8 mouse cellular contexts compared by ENCODE assay signal in the genomic region with DNA sequence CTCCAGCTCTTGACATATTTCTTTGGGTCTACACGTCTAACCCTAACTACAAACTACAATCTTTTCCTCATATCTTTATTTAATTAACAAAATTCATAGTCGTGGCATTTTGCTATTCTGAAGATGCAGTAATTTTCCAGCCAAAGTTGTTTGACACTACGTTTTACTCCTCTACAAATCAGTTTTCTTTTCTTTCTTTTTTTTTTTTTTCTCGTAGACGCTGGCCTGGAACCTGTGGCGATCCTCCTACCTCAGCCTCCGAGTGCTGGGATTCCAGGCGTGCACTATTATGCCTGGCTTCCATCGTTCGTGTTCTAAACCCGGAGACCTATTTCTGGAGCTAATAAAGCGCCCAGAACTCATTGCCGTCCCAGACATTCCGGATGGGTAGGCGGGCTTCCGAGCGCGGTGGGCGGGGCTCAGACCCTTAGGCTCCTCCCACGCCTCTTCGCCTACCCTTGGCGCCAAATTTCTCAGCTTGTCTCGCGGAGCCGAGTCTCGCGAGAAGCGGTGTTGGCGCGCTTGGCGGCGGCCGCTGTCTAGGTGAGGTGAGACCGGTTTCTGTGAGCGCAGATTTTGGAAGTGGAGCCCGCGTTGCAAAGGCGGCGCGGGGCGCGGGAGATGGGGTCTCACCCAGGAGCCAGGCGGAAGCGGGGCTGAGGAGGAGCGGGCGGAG. TPM values are rescaled to one million over a fixed set of nuclear protein-coding genes. Genes with fewer than 3 reads are reported as not detected.
DNase-seq lines count a peak whose midpoint lies in the region; ATAC-seq lines count a peak whose summit lies in the region.

TSS of gene Tipin (plus strand) at position 477 of the 676 bp plus-strand sequence.

- H3K27ac ChIP-seq in lung, embryonic 16.5 days (ENCODE audit: low read length), result peak within 1 kb of the TSS; percentile 91

- 1% methylated on average over 46 of the region's 46 CpGs for WGBS in lung, embryonic 16.5 days

- DNase-seq in MEL-GATA-1-ER (ENCODE audit: extremely low read depth, low read depth), result peak; percentile 76
- DNase-seq in cerebellum, adult 8-10 months, result peak; percentile 93
- peak; percentile 96 for DNase-seq in forelimb bud, embryonic 11.5 days (ENCODE audit: low read depth, low spot score)
- DNase-seq in layer of hippocampus, adult 9-10 months (ENCODE audit: low spot score), result peak; percentile 83
- peak; percentile 93 for DNase-seq in ovary, postnatal 10 days (ENCODE audit: low spot score)
- peak; percentile 93 to 97 for DNase-seq in thymus, postnatal 10 days (ENCODE audit: low spot score in 2 of 2)

- H3K36me3 ChIP-seq in lung, embryonic 16.5 days (ENCODE audit: control insufficient read depth, insufficient read depth, low read length), result no peaks in the 10 kb centered on the region

- H3K27me3 ChIP-seq in lung, embryonic 16.5 days (ENCODE audit: control insufficient read depth, insufficient read depth, low read depth, low read length), result no peaks in the 10 kb centered on the region

- peak; percentile 98 for ATAC-seq in hematopoietic stem cell, adult 5-6 weeks (replicated peaks in 1 of 2; ENCODE audit: insufficient read depth in 1 of 2, low FRiP score in 2 of 2, low TSS enrichment in 1 of 2, low read depth in 1 of 2, poor library complexity in 2 of 2, severe bottlenecking in 2 of 2)
- ATAC-seq in lung, embryonic 16.5 days (ENCODE audit: low read depth), result peak; percentile 98

- H3K4me3 ChIP-seq in lung, embryonic 16.5 days (ENCODE audit: low read length), result peak within 1 kb of the TSS; percentile 90

- H3K9me3 ChIP-seq in lung, embryonic 16.5 days (ENCODE audit: control insufficient read depth, low read length), result no peaks in the 10 kb centered on the region

- H3K9ac ChIP-seq in lung, embryonic 16.5 days (ENCODE audit: low read length), result peak within 1 kb of the TSS; percentile 92

- H3K4me1 ChIP-seq in lung, embryonic 16.5 days (replicated peaks; ENCODE audit: control insufficient read depth, insufficient read depth, low read length), result peaks cover 7% of the 10 kb centered on the region

- H3K4me2 ChIP-seq in lung, embryonic 16.5 days (ENCODE audit: low read depth, low read length), result peak within 1 kb of the TSS; percentile 60

RNA-seq across cellular contexts. Expression of gene Tipin, which starts in this region (rescaled TPM):
- total RNA-seq in hematopoietic stem cell, adult 5-6 weeks (2017), result 200 and 258 TPM in 2 replicates
- polyA plus RNA-seq in lung, embryonic 16.5 days (2015; fragmentation: Nextera tagmentation; extraction: Ambion mirVana), result 206 and 224 TPM in 2 replicates

Comparison
In these comparisons a context has a peak if more than half of its experiments do, and no peak if none do; other contexts are left out.
1. Peak in every context shown above with its lines: DNase-seq, ATAC-seq, H3K4me3 ChIP-seq and H3K27ac ChIP-seq.